Mouse (Mus musculus) C2C12 (cell line): ENCODE measurements around the gene Pabpn1l.

Experiments used
- CEBPB ChIP-seq: IDR thresholded peaks from one replicate; pipeline ENCODE4 v1.6.1; 2011; ENCODE audit warnings: low read depth, mild to moderate bottlenecking, control low read depth, moderate library complexity
- CTCF ChIP-seq: IDR thresholded peaks from one replicate; pipeline ENCODE4 v1.5.1; 2011; ENCODE audit not compliant: control insufficient read depth, insufficient read depth, insufficient read length
- FOSL1 ChIP-seq: IDR thresholded peaks from one replicate; pipeline ENCODE4 v1.8.0; 2011; ENCODE audit warnings: mild to moderate bottlenecking, low read length; ENCODE audit not compliant: poor library complexity, insufficient read depth, severe bottlenecking
- MAX ChIP-seq: IDR thresholded peaks from one replicate; pipeline ENCODE4 v1.6.1; 2011; ENCODE audit warnings: mild to moderate bottlenecking, control low read depth
- MYOD1 ChIP-seq: IDR thresholded peaks from one replicate; pipeline ENCODE4 v1.6.1; 2011; ENCODE audit warnings: low read depth; ENCODE audit not compliant: control insufficient read depth, insufficient read length
- MYOG ChIP-seq: IDR thresholded peaks from one replicate; pipeline ENCODE4 v1.6.1; 2011; ENCODE audit not compliant: control insufficient read depth, insufficient read length; ENCODE audit errors: extremely low read depth
- USF1 ChIP-seq: IDR thresholded peaks from one replicate; pipeline ENCODE4 v1.6.1; 2011; ENCODE audit warnings: low read depth, mild to moderate bottlenecking, control low read depth, moderate library complexity

- TF ChIP-seq MAX (no peak), CTCF (no peak), USF1 (no peak), CEBPB (no peak), MYOD1 (no peak), MYOG (no peak), FOSL1 (no peak)
These were observed 36.2 kb upstream of the Pabpn1l start for GRCm38 (mm10) chr8:122658807-122659160.
